ENCODE assay signal across 25 mouse cellular contexts in the genomic region with DNA sequence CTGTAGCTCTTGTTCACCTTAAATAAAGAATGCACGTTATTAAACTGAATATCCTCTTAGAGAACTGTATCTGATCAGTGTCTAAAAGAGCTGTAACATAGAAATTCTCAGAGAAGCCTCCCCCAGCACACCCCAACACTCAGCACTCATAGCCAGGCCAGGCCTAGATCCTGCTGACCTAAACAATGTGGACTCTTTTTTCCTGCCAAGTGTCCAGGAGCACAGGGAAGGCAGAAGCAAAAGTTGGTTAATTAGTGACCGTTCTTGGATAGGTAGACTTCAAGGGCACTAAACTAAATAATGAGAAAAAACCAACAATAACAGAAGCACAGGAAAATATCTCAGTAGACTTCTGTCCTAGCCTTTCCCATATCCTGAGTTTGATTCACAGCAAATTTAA.
"Had no signal": no experiment of that assay in that cellular context is flagged by ENCODE, and none has a peak within 500 bp of the region (broad histone marks: within the 10 kb centered on the region; RNA-seq: fewer than 3 reads in every experiment).

No protein-coding gene starts in this region.

- H3K9me3 ChIP-seq: heart, embryonic 10.5 days; heart, embryonic 12.5 days; hindbrain, embryonic 10.5 days; hindbrain, embryonic 12.5 days; intestine, embryonic 15.5 days; limb, embryonic 10.5 days; limb, embryonic 12.5 days; liver, embryonic 13.5 days; liver, embryonic 15.5 days had no signal

- H3K36me3 ChIP-seq: heart, embryonic 10.5 days; heart, embryonic 12.5 days; hindbrain, embryonic 10.5 days; hindbrain, embryonic 12.5 days; intestine, embryonic 15.5 days; limb, embryonic 10.5 days; limb, embryonic 12.5 days; liver, embryonic 13.5 days; liver, embryonic 15.5 days had no signal

- H3K9ac ChIP-seq: heart, embryonic 12.5 days; hindbrain, embryonic 12.5 days; hindbrain, embryonic 14.5 days; intestine, embryonic 15.5 days; limb, embryonic 12.5 days; liver, embryonic 13.5 days; liver, embryonic 15.5 days; liver, postnatal 0 days had no signal

- H3K27ac ChIP-seq: gastrocnemius, adult 2 months; heart, embryonic 10.5 days; hindbrain, embryonic 10.5 days; hindbrain, embryonic 12.5 days; hindbrain, embryonic 14.5 days; intestine, embryonic 15.5 days; layer of hippocampus, adult 2 months; left cerebral cortex, adult 2 months; limb, embryonic 10.5 days; limb, embryonic 12.5 days; liver, embryonic 13.5 days; liver, embryonic 15.5 days had no signal

- H3K4me2 ChIP-seq: heart, embryonic 12.5 days; hindbrain, embryonic 12.5 days; hindbrain, embryonic 14.5 days; intestine, embryonic 15.5 days; limb, embryonic 12.5 days; liver, embryonic 13.5 days; liver, embryonic 15.5 days had no signal

- ATAC-seq: forebrain, embryonic 16.5 days; hindbrain, embryonic 16.5 days; inflammation-experienced regulatory T-cells, adult 6 months; intestine, embryonic 15.5 days; intestine, postnatal 0 days; liver, postnatal 0 days had no signal

- H3K27me3 ChIP-seq: heart, embryonic 12.5 days; hindbrain, embryonic 12.5 days; intestine, embryonic 15.5 days; limb, embryonic 12.5 days; liver, embryonic 13.5 days; liver, embryonic 15.5 days had no signal

- H3K4me3 ChIP-seq: gastrocnemius, adult 2 months; heart, embryonic 10.5 days; heart, embryonic 12.5 days; hindbrain, embryonic 10.5 days; hindbrain, embryonic 12.5 days; intestine, embryonic 15.5 days; layer of hippocampus, adult 2 months; left cerebral cortex, adult 2 months; limb, embryonic 10.5 days; limb, embryonic 12.5 days; liver, embryonic 13.5 days; liver, embryonic 15.5 days had no signal

- H3K4me1 ChIP-seq: heart, embryonic 10.5 days; heart, embryonic 12.5 days; hindbrain, embryonic 10.5 days; hindbrain, embryonic 12.5 days; intestine, embryonic 15.5 days; limb, embryonic 10.5 days; limb, embryonic 12.5 days; liver, embryonic 13.5 days; liver, embryonic 15.5 days had no signal

- DNase-seq: gastrocnemius, adult 2 months; gastrocnemius, postnatal 10 days; gastrocnemius, postnatal 25 days; heart, adult 18-20 months; heart, postnatal 10 days; heart, postnatal 4 days; kidney, postnatal 10 days; liver; liver, embryonic 13.5 days; liver, postnatal 0 days had no signal
